Mouse (Mus musculus) small intestine, adult 2 months (tissue): ENCODE measurements around the gene Dapk2. TPM values are rescaled to one million over a fixed set of nuclear protein-coding genes. Genes with fewer than 3 reads are reported as not detected.

ENCODE experiments used
- H3K27ac ChIP-seq: fragments of 200-500 bp; 2 replicates; pipeline ENCODE4 v1.5.1; 2012; ENCODE audit warnings: low read depth, low read length, control low read depth, inconsistent platforms; ENCODE audit not compliant: insufficient read depth
- H3K27me3 ChIP-seq: fragments of 200-500 bp; 2 replicates; pipeline ENCODE4 v1.6.1; 2012; ENCODE audit warnings: mild to moderate bottlenecking, moderate library complexity, low read length, inconsistent platforms; ENCODE audit not compliant: control insufficient read depth, insufficient read depth
- H3K36me3 ChIP-seq: fragments of 200-500 bp; 2 replicates; pipeline ENCODE4 v1.6.1; 2012; ENCODE audit warnings: mild to moderate bottlenecking, low read length, control low read depth, inconsistent platforms; ENCODE audit not compliant: control insufficient read depth, insufficient read depth
- H3K4me1 ChIP-seq: fragments of 200-500 bp; 2 replicates; pipeline ENCODE4 v1.6.1; 2012; ENCODE audit warnings: low read length, inconsistent platforms, mixed read lengths; ENCODE audit not compliant: control insufficient read depth, insufficient read depth, insufficient read length
- H3K4me3 ChIP-seq: fragments of 200-500 bp; 2 replicates; pipeline ENCODE4 v1.5.1; 2012; ENCODE audit warnings: low read depth, mild to moderate bottlenecking, control low read depth, inconsistent platforms, low read length, moderate library complexity
- CTCF ChIP-seq: fragments of 200-500 bp; IDR thresholded peaks from 2 replicates; pipeline ENCODE4 v1.5.1; 2012; ENCODE audit warnings: low read depth, mild to moderate bottlenecking, control low read depth, inconsistent platforms, low read length, moderate library complexity, mixed read lengths; ENCODE audit not compliant: insufficient replicate concordance, insufficient read length; ENCODE audit errors: extremely low read depth
- POLR2A ChIP-seq: fragments of 200-500 bp; IDR thresholded peaks from 2 replicates; pipeline ENCODE4 v1.6.1; 2012; ENCODE audit warnings: low read depth, mild to moderate bottlenecking, control low read depth, inconsistent platforms, low read length, moderate library complexity
- WGBS: fragments of 180-500 bp; shearing (Covaris S2); methylation state at CpG from one replicate; pipeline ENCODE4 v1.1.7; 2018; 5-methylcytosine and 5-hydroxymethylcytosine counted together
- polyA plus RNA-seq: library from polyadenylated mRNA; depleted of rRNA; stranded (reverse); fragments of >200 nt; gene quantifications from 2 replicates; pipeline ENCODE4 v1.2.3, GENCODE M21; 2012

Dapk2 gene
- polyA plus RNA-seq, 1 experiment, result 8.2 TPM

DNA sequence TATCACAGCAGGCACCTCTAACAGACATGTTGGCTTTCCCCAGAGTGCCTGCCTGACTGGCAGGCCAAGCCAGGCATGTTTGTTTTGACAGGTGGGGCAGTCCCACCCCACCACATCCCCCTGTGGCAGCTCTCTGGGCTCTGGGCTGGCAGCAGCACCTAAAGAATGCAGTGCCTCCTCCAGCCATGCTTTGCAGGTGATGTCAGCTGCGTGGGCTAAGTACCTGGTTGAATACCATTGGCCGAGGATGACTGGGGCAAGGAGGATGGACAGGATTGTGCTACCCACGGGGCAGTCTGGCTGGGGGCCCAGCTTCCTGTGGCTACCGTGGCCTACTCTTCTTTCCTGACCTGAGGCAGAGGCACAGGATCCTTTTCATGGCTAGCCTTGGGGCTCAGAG lies 82.5 kb downstream of the Dapk2 start:
- Histone ChIP-seq H3K27ac (no peak overlapping the region), H3K27me3 (no peaks in the 10 kb centered on the region), H3K36me3 (0 out of 2 replicates have a peak, but pooled peaks cover 3% of the 10 kb centered on the region), H3K4me3 (no peak overlapping the region), H3K4me1 (peaks cover 15% of the 10 kb centered on the region; the same call in 1 of the 2 replicates)
- TF ChIP-seq POLR2A (no peak), CTCF (no peak)
- 62% methylated on average over 4 of the region's 4 CpGs for WGBS

DNA sequence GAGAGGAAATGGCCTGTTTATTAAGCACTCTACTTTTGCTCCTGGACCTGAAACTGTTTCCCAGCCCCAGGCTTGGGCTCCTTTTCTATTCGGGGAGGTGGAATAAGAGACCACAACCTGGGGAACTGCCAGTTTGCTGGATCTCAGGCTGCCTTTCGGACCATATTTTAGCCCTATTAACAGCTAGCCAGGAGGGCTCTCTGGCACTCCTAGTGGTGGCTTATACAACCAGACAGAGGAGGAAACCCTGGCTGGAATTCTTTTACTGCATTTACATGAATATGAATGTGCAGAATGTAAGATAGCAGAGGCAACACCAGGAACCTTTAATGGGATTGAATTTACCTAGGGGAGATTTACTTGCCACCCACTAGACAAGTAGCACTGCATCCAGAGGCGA lies 83.0 kb downstream of the Dapk2 start:
- Histone ChIP-seq H3K4me1 (peaks cover 15% of the 10 kb centered on the region; the same call in 1 of the 2 replicates), H3K27me3 (no peaks in the 10 kb centered on the region), H3K4me3 (no peak overlapping the region), H3K27ac (no peak overlapping the region), H3K36me3 (0 out of 2 replicates have a peak, but pooled peaks cover 3% of the 10 kb centered on the region)
- TF ChIP-seq CTCF (peak; percentile 70; the same call in 1 of the 2 replicates), POLR2A (no peak)
- 50% methylated on average over 3 of the region's 3 CpGs for WGBS

DNA sequence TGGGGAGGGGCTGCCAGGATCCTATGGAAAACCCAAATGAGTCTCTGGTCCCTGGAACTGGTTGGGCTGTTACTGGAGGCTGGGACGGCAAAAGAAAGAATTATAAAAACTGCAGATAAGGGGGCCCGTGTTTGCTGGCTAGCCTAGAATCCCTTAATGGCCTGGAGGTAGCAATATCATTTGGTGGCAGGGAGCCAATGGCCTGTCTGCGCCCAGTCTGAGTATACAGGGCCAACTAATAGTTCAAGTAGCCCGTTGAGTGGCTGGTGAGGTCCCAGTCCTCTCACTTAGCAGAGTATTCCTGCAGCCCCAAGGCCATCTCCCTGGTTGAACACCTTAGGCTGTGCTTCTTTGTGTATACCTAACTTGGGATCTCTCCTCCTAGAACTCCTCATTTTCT lies 83.7 kb downstream of the Dapk2 start:
- Histone ChIP-seq H3K4me3 (no peak overlapping the region), H3K27ac (no peak overlapping the region), H3K36me3 (peaks cover 6% of the 10 kb centered on the region; the same call in 1 of the 2 replicates), H3K4me1 (peaks cover 15% of the 10 kb centered on the region; the same call in 1 of the 2 replicates), H3K27me3 (no peaks in the 10 kb centered on the region)
- TF ChIP-seq CTCF, result no peak
- no peak for TF ChIP-seq POLR2A
- WGBS, result 27% methylated on average over 4 of the region's 4 CpGs

DNA sequence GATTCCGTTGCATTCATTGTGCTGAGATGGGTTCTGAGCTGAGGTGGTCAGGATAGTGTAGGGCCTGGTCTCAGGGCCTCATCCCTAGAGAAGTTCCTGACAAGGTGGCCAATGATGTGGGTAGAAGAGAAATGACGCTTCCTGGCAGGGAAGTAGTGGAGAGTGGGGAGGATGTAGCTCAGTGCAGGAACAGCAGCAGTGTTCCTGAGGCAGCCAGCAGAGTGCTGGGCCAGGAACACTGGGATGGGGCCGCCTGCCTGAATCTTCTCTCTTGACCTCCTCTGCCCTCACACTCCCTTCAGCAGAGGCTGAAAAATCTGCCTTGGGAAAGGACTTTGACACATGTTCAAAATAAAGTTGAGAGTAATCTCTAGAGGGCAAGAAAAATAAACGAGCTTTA lies 85.2 kb downstream of the Dapk2 start:
- TF ChIP-seq CTCF, result no peak
- TF ChIP-seq POLR2A, result no peak
- 53% methylated on average over 4 of the region's 4 CpGs for WGBS
- no peak overlapping the region for H3K27ac ChIP-seq
- H3K4me1 ChIP-seq, result peaks cover 15% of the 10 kb centered on the region; the same call in 1 of the 2 replicates
- H3K4me3 ChIP-seq, result no peak overlapping the region
- H3K27me3 ChIP-seq, result no peaks in the 10 kb centered on the region
- peaks cover 11% of the 10 kb centered on the region for H3K36me3 ChIP-seq

DNA sequence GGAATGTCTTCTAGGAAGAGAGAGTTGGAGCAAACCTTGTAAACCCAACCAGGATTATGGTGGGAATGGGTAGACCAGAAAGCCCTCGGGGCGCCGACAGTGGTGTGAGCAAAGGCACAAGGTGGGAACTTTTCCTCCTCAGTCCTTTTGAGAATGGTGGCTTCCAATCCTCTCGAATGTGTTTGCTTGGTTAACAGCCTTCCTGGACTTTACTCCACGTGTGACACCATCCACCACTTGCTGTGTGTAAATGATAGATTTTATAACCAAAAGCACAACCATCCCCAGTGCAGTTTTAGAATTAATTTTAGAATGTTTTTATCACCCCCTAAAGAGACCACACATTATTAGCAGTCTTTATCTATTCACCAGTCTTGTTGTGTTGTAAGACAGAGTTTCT lies 86.1 kb downstream of the Dapk2 start:
- TF ChIP-seq POLR2A, result no peak
- TF ChIP-seq CTCF, result no peak
- Histone ChIP-seq H3K4me3 (no peak overlapping the region), H3K27ac (no peak overlapping the region), H3K4me1 (peaks cover 15% of the 10 kb centered on the region; the same call in 1 of the 2 replicates), H3K36me3 (peaks cover 11% of the 10 kb centered on the region), H3K27me3 (no peaks in the 10 kb centered on the region)
- 67% methylated on average over 5 of the region's 5 CpGs for WGBS

DNA sequence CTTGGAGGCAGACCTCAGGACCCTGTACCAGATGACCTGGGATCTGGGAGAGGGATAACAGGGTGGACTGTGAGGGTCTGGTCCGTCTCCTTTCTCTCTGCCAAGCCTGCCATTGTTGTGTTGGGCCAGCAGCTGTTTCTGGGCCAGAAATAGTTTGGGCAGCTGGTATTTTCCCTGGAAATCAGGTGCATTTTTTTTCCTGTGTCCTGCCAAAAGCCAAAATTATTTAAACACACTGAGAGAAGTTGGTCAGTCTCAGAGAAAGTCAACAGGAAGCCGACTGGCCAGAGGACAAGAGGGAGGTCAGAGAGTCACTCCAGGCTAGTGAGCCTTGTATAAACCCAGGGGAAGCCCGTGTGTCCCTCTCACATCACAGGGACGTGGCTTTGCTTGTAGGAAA lies 87.7 kb downstream of the Dapk2 start:
- TF ChIP-seq CTCF (no peak), POLR2A (no peak)
- Histone ChIP-seq H3K4me1 (peaks cover 6% of the 10 kb centered on the region; the same call in 1 of the 2 replicates), H3K36me3 (peaks cover 13% of the 10 kb centered on the region), H3K27ac (no peak overlapping the region), H3K4me3 (no peak overlapping the region), H3K27me3 (no peaks in the 10 kb centered on the region)
- 79% methylated on average over 4 of the region's 4 CpGs for WGBS

DNA sequence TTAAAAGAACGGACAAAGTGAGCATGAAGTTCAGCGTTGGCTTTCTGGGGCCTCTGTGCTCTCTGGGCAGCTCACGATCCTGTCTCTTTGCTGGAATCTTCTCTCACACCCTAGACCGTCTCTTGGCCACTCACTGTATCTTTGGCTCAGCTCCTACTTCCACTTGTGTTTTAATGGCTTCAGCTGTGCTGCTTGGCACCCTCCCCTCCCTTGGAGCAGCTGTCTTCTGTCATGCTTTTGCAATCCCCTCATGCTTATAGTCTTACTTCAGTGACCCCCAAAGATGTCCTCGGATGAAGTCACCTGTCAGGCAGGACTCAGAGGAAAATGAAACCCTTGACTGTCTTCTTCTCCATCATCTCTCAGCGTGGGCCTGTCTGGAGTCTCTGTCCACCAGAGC lies 91.3 kb downstream of the Dapk2 start:
- Histone ChIP-seq H3K27me3 (no peaks in the 10 kb centered on the region), H3K4me3 (no peak overlapping the region), H3K4me1 (peaks cover 10% of the 10 kb centered on the region), H3K27ac (no peak overlapping the region), H3K36me3 (peaks cover 13% of the 10 kb centered on the region)
- TF ChIP-seq CTCF (no peak), POLR2A (no peak)
- 78% methylated on average over 6 of the region's 6 CpGs for WGBS

DNA sequence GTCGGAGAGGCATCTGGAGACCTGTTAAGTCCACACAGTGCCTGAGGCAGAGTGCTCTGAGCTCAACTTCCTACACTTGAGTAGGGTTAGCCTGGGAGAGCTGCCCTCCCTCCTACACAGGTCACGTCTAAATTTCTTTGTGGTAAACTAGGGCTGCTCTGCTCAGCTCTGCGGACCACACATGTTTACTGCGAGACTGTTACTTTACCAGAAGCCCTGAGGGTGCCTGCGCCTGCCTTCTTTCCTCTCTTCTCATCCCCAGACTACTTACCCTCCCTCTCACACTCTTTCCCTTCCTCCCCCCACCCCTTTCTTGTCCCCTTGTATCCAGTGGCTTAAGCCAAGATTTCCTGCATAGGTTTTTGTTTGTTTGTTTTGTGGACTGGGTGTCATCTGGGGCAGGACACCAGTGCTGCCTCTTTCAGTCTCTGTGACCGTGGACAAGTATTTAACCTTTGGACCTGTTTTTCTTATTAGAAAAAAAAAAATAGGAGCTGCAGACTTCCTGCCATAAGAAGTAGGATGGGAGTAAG lies 93.2 kb downstream of the Dapk2 start:
- TF ChIP-seq POLR2A (no peak), CTCF (no peak)
- 30% methylated on average over 6 of the region's 6 CpGs for WGBS
- Histone ChIP-seq H3K36me3 (peaks cover 16% of the 10 kb centered on the region), H3K4me1 (peaks cover 10% of the 10 kb centered on the region), H3K27me3 (no peaks in the 10 kb centered on the region), H3K27ac (peak overlapping the region; percentile 80), H3K4me3 (no peak overlapping the region)
